Mouse (Mus musculus) liver, adult 2 months (tissue): ENCODE data around the gene Rps6kb2.

ENCODE experiments used
- CTCF ChIP-seq: fragments of 200-500 bp; IDR thresholded peaks from 2 replicates; pipeline ENCODE4 v1.5.1; 2011; ENCODE audit warnings: low read depth, low read length, control low read depth
- POLR2A ChIP-seq: fragments of 200-500 bp; IDR thresholded peaks from 2 replicates; pipeline ENCODE4 v1.6.1; 2011; ENCODE audit warnings: low read length, control low read depth; ENCODE audit not compliant: insufficient read depth; ENCODE audit errors: extremely low read depth

DNA sequence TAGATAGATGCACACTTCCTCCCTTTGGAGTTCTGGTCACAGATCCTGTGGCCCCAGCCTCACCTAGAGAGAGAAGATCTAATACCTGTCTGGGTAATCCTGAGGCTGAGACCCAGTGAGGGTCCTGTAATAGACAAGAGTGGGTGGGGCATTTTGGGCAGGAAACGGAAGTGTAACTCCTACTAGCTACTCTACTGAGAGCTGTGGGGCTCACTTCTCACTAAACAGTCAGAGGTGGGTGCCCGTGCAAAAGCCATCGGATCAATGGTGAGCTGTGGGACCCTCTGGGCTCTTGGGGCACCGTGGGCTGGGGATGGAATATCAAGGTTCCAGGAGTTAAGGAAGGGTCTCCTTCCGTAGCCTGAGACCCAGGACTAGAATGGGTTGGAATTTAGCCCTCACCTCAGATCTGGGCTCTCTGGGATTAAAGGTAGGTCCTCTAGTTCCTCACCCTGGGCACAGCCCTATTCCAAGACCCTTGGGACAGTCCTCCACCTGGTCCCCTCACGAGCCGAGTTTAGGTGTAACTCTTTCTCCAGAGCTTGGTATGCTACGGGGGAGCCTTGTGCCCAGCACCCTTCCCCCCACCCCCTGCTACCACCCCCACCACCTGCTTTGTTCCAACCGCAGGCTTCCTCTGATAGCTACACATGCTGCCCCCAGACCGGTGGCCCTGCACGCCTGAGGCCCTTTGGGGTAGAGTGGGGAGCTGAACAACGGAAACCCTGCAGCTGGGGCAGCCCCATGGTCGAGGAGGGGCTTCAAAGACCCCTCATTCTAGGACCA, 8.5 kb downstream of the Rps6kb2 start:
- TF ChIP-seq CTCF (no peak), POLR2A (no peak)
